Mouse (Mus musculus) urinary bladder, postnatal 25 days (tissue): ENCODE data around the gene Ap2s1.
A peak's percentile ranks its signal among the peaks of the same experiment; 100 is the strongest.
"Not testable (repeated sequence)": the region's sequence is repeated elsewhere in the genome, so short reads cannot be mapped to it uniquely, and the experiment has no call there.

Experiments used
- DNase-seq: peaks from one replicate; pipeline ENCODE4 v3.0.0; 2022; ENCODE audit warnings: low spot score

Gene Ap2s1

DNA sequence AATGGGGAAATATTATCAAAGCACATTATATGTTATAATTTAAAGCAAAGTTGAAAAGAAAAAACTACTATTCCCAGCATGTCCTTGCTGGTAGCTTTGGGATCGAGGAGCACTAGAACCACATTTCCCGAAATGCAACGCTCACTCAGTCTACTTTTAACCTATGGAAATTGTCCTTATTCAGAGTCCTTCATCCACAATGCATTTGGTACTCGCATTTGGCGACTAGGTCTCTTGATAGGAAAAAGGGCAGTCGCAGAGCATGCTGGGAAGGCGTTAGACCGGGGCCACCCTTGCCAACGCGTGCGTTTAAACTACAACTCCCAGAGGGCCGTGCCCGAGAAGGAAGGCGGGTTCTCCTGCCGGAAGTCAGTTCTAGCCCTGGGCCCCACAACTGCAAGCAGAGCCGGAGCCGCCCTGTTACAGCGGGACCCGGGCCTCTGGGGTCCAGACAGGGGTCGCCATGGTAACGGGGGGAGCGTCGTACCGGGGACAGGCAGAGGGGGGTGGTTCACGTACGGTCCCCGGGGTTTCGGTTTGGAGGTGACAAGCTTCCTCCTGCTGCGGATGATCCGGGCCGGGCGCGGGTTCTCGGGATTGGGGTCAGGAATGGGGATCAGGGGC is at the start of gene Ap2s1:
Gene Ap2s1 (plus strand): TSS at position 338 of the 624 bp plus-strand sequence.
- DNase-seq: peak; percentile 86

GRCm38 (mm10) chr7:16689196-16689595 is 49.0 kb upstream of the Ap2s1 start:
- no peak for DNase-seq

DNA sequence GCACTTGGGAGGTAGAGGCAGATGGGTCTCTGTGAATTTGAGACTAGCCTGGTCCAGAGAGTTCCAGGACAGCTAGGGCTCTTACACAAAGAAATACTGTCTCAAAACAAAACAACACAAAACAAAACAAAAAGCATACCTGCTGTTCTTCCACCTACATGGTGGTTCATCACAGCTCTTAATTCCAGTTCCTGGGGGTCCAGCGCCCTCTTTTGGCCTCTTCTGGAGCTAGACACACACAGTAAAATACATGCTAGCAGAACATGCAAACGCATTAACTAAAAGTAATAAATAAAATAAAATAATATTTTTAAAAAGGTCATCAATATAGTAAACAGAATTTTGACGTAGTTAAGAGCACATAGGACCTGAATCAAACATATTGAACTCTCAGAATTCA is 43.2 kb upstream of the Ap2s1 start:
- DNase-seq: no peak

- no peak for DNase-seq
These were observed 39.2 kb upstream of the Ap2s1 start for GRCm38 (mm10) chr7:16699042-16699441.

DNA sequence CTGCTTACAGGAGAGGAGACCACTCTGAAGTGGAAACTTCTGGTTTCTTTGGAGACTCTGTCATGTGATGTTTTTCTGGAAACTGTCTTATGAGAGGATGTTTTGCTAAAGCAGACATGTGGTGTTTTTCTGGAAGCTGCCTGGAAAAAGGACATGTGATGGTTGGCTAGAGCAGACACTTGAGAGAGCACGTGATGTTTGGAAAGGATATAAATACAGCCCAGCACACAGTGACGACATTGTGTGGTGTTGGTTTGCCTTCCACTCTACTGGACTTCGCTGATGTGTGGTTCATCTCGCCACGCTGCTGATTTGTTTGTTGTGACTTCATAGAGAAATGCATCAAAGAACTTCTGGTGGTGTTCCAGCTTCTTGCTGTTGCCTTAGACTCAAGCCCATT is 37.6 kb upstream of the Ap2s1 start:
- no peak for DNase-seq

DNA sequence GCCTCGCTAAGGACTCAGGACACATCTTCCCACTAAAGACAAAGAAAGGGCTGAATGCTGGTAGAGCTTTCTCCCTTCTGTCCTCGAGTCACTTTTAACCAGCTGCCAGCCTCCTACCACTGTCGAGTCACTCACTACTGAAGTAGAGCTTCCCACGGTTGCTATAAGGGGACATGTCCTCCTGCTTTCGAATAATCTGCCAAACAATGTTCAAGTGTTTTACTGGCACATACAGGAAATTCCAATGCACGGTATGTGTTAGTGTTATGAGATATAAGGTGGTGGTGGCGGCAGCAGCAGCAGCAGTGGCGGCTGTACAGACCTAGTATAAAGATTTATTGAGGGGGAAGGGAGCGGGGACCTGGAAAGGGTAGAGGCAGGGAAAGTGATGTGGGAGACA is 31.8 kb upstream of the Ap2s1 start:
- no peak for DNase-seq

- no peak for DNase-seq
These were observed 30.0 kb upstream of the Ap2s1 start for GRCm38 (mm10) chr7:16708244-16708643.

DNA sequence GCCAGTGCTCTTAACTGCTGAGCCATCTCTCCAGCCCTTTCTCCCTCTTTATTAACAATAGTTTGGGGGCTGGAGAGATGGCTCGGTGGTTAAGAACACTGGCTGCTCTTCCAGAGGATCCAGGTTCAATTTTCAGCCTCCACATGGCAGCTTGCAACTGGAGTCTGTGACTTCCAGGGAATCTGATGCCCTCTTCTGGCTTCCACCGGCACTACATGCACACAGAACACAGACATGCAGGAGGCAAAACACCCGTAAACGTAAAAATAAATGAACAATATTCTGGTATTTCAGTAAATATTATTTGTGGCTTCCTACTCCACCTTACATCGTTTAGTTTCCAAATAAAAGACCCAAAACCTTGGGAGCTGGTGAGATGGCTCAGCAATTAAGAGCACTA is 27.6 kb upstream of the Ap2s1 start:
- no peak for DNase-seq

DNA sequence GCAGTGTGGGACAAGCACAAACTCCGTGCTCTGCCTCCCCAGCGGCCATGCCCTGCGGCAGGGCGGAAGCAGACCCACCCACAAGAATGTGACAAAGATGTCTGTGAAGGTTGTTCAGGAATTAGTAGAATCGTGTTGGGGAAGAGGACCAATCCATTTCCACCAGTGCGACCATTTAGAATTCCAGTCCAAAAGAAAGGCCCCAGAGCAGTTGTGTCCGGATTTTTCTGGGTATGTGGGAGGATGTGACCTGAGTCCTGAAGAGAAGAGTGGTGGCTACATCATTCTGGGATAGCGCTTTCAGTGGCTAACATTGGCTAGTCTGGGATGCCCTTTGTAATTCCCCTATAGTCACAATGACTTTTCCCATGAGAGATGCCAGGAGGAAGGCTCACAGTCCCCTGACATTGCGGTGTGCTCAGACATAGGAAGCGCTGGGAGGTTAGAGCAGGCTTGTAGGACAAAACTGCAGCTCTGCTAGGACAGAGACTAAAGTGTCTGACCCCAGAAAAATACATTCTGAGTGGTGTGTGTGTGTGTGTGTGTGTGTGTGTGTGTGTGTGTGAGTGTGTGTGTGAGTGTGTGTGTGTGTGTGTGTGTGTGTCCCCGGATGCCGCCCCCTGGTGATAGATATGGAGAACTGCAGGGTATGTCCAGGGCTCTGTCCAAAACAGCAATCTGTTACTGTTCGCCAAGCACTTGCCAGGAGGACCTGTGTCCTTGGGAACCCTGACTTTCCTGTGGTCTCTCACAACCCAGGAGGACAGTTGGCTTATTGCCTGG is 25.4 kb upstream of the Ap2s1 start:
- DNase-seq: no peak

GRCm38 (mm10) chr7:16716456-16717152 is 21.6 kb upstream of the Ap2s1 start:
- DNase-seq: not testable (repeated sequence)

- no peak for DNase-seq
These were observed 16.6 kb upstream of the Ap2s1 start, which contains the start of gene Ceacam9 for GRCm38 (mm10) chr7:16721629-16722028. Gene Ceacam9, plus strand, starts transcription at chr7:16721929.

GRCm38 (mm10) chr7:16722490-16722889 is 15.7 kb upstream of the Ap2s1 start:
- not testable (repeated sequence) for DNase-seq

DNA sequence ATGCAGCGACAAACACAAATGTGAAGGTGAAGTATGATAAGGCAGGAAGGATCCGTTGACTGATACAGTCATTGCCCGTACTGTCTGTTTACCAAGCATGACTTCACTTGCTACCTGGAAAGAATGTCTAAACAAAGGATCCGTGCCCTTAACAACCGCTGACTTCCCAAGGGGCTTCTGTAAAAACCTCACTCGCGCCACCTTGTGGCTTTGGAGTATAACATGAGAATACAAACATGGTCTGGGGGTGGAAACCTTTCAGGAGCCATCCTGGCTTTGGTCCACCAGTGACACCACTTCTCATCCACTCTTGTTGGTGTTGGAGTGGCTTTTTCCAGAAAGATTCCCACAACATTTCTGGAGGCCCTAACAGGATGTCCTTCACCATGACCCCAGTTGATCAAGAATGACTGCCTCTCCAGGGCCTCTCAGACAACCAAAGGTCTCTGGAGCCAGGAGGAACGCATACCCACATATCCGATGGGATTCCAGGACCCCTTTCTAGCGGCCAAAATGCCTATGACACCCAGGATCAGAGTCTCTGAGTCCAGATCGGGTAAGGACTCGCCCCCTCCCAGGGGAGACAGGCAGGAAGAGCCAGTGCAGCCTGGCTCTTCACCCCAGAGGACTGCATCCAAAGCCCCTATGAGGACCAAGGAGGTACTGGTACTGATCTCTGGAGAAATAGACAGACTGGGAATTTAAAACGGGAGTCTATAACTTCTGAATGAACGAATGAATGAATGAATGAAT is 9.4 kb upstream of the Ap2s1 start:
- DNase-seq: peak; percentile 66

DNA sequence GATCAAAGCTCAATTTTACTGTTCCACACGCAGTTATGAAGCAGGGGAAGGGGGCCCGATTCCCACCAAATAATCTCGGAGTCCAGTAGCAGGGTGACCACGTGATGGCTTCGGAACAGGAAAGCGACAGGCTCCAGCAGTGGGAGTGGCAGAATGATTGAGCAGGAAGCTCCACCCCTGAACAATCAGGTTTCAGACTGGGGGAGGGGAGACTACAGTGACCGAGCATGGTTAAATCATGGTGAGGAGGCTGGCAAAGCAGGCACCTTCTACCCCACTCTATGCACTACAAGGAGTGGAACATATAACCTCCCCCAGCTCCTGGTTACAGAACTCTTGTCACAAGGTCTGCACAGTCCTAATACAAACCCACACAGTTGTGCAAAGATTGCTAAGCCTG is 8.6 kb upstream of the Ap2s1 start:
- not testable (repeated sequence) for DNase-seq

- no peak for DNase-seq
These were observed 7.4 kb upstream of the Ap2s1 start for GRCm38 (mm10) chr7:16730791-16731190.

DNA sequence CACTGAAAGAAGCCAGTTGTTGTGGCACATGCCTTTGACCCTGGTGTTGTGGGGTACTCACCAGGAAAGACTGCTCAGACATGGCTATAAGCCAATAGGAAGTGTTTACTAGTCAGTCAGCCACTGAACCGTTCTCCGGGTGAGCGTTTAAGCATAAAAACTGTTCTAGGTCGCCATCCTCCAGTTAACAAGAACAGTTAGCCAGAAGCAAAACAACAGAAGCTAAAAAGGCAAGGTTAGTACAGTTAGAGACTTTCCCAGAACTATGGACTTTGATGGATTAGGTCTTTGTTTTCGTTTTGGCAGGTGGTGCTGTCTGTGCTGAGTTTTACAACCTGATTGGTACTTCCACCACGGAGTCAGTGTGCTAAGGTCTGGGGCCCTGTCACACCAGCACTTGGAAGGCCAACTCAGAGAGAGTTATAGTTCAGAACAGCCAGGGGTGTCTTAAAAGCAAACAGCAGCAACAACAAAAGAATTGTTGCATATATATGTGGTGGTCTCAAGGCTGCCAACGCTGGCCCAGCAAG is 6.3 kb upstream of the Ap2s1 start:
- DNase-seq: no peak

- DNase-seq: no peak
These were observed 571 bp upstream of the Ap2s1 start for GRCm38 (mm10) chr7:16737606-16738072.

- no peak for DNase-seq
These were observed 920 bp downstream of the Ap2s1 start for GRCm38 (mm10) chr7:16739056-16739604.

DNA sequence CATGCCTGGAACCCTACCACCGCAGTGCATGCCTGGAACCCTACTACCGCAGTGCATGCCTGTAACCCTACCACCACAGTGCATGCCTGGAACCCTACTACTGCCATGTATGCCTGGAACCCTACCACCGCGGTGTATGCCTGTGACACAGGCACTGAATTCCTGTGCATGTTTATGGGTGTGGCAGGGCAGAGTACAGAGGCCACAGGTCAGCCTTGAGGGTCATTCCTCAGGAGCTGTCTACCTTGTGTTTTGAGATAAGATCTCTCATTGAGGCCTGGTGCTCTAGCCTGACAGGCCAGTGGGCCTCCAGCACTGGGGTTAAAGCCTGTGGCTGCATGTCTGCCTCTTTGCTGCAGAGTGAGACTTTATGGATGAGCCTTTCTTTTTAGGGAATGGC is 7.2 kb downstream of the Ap2s1 start:
- DNase-seq: no peak

- peak; percentile 46 for DNase-seq
These were observed 7.9 kb downstream of the Ap2s1 start for GRCm38 (mm10) chr7:16746093-16746492.

DNA sequence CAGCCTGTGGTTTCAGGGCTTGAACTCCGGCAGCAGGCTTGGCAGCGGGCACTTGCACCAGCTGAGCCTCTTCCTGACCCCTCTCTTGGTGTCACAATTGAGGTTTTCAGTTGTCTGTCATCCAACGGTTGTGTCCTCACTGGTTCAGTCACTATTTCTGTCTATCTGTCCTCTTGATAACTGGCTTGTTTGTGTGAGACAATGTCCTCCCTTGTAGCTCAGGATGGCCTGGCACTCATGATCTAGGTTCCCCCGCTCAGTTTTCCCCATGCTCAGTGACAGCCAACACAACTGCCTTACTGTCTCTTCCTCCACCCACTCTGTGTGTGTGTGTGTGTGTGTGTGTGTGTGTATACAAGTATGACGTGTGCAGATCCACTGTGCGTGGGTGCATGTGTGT is 9.4 kb downstream of the Ap2s1 start:
- no peak for DNase-seq

DNA sequence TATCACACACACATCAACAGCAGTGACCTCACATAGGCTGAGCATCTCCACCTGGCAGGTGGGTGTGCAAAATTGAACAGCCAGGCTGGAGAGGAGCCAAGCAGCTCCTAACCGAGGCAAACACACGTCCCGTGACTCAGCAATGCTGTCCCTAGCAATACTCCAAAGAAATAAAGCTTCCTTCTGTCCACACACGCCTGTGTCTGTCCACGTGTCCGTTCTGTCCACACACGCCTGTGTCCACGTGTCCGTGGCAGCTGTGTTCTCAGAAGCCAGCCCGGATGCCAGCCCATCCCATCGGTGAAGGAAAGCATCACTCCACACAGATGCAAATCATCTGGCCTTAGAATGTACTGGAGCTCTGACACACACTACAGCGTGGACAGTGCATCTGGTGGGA is 13.8 kb downstream of the Ap2s1 start:
- peak; percentile 39 for DNase-seq
